Mouse (Mus musculus): ENCODE results near the gene Itga2b. TPM values are rescaled to one million over a fixed set of nuclear protein-coding genes. Genes with fewer than 3 reads are reported as not detected.
A peak's percentile ranks its signal among the peaks of the same experiment; 100 is the strongest.

The Itga2b gene
- polyA plus RNA-seq, 1 experiment from 2014 or later = 13.1 TPM

GRCm38 (mm10) chr11:102465713-102466436 is 4.0 kb downstream of the Itga2b start:
- Histone ChIP-seq H3K27ac (ENCODE audit: low read depth, low read length) (0 out of 2 replicates have a peak overlapping the region, but pooled peaks have one; percentile 25), H3K4me3 (ENCODE audit: low read length) (no peak overlapping the region), H3K36me3 (ENCODE audit: control insufficient read depth, insufficient read depth, low read length) (no peaks in the 10 kb centered on the region), H3K27me3 (replicated peaks; ENCODE audit: control insufficient read depth, insufficient read depth, low read length) (no peaks in the 10 kb centered on the region), H3K9ac (ENCODE audit: low read depth, low read length) (0 out of 2 replicates have a peak overlapping the region, but pooled peaks have one; percentile 0), H3K9me3 (ENCODE audit: control insufficient read depth, low read length) (no peaks in the 10 kb centered on the region), H3K4me2 (ENCODE audit: low read length) (peak overlapping the region; percentile 13; the same call in 1 of the 2 replicates), H3K4me1 (ENCODE audit: control insufficient read depth, insufficient read depth, low read depth, low read length) (peaks cover 14% of the 10 kb centered on the region)
- peak; percentile 29; the same call in 1 of the 2 replicates for ATAC-seq
- 8% methylated on average over 26 of the region's 26 CpGs for WGBS

GRCm38 (mm10) chr11:102464901-102465300 is 5.0 kb downstream of the Itga2b start:
- H3K4me3 ChIP-seq (ENCODE audit: low read length) = no peak overlapping the region
- no peak overlapping the region for H3K4me2 ChIP-seq (ENCODE audit: low read length)
- no peak for ATAC-seq
- H3K27me3 ChIP-seq (replicated peaks; ENCODE audit: control insufficient read depth, insufficient read depth, low read length) = no peaks in the 10 kb centered on the region
- H3K9ac ChIP-seq (ENCODE audit: low read depth, low read length) = no peak overlapping the region
- H3K4me1 ChIP-seq (ENCODE audit: control insufficient read depth, insufficient read depth, low read depth, low read length) = peaks cover 14% of the 10 kb centered on the region
- H3K27ac ChIP-seq (ENCODE audit: low read depth, low read length) = no peak overlapping the region
- H3K36me3 ChIP-seq (ENCODE audit: control insufficient read depth, insufficient read depth, low read length) = no peaks in the 10 kb centered on the region
- WGBS = 93% methylated on average over 6 of the region's 6 CpGs
- H3K9me3 ChIP-seq (ENCODE audit: control insufficient read depth, low read length) = no peaks in the 10 kb centered on the region

DNA sequence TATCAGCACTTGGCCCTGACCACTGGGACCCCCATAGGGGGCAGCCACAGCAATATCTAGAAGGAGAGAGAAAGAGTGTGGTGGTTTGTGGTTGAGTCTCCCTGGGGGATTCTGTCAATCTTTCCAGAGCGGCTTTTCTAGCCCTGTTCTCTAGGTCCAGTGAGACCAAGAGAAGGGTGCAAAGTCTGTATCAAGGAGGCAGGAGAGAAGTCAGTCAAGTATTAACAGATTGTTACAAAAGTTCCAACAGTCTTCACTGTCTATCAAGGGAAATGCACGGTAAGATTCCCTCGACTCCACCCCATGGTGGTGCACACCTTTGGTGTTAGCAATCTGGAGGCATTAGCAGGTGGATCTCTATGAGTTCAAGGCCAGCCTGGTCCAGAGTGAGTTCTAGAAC is 8.2 kb downstream of the Itga2b start:
- Histone ChIP-seq H3K9ac (ENCODE audit: low read depth, low read length) (no peak overlapping the region), H3K4me2 (ENCODE audit: low read length) (no peak overlapping the region), H3K4me1 (ENCODE audit: control insufficient read depth, insufficient read depth, low read depth, low read length) (peaks cover 8% of the 10 kb centered on the region), H3K27ac (ENCODE audit: low read depth, low read length) (no peak overlapping the region), H3K9me3 (ENCODE audit: control insufficient read depth, low read length) (no peaks in the 10 kb centered on the region), H3K4me3 (ENCODE audit: low read length) (no peak overlapping the region), H3K36me3 (ENCODE audit: control insufficient read depth, insufficient read depth, low read length) (no peaks in the 10 kb centered on the region), H3K27me3 (replicated peaks; ENCODE audit: control insufficient read depth, insufficient read depth, low read length) (no peaks in the 10 kb centered on the region; the same call in none of the 2 replicates)
- WGBS = 86% methylated on average over 3 of the region's 3 CpGs
- ATAC-seq = no peak

DNA sequence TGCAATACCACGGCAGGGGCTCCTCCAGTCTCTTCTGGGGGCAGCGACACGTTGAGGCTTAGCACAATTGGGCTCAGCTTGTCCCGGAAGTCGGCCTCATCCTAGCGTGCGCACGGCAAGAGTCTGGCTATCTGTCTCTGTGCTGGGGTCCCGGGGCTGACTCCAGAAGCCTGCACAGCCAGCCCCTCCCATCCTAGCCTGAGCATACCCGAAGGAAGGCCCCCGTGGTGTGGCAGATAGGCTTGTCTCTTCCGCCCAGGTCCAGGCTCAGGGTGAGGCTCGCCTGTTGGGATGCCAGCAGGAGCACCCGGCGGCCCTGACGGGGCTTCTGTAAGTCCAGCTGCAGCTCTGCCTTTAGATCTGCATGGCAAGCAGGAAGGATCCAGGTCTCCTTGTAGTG is 9.4 kb downstream of the Itga2b start:
- Histone ChIP-seq H3K27me3 (replicated peaks; ENCODE audit: control insufficient read depth, insufficient read depth, low read length) (no peaks in the 10 kb centered on the region; the same call in none of the 2 replicates), H3K36me3 (ENCODE audit: control insufficient read depth, insufficient read depth, low read length) (no peaks in the 10 kb centered on the region), H3K9ac (ENCODE audit: low read depth, low read length) (no peak overlapping the region), H3K4me1 (ENCODE audit: control insufficient read depth, insufficient read depth, low read depth, low read length) (peaks cover 2% of the 10 kb centered on the region; the same call in 1 of the 2 replicates), H3K4me2 (ENCODE audit: low read length) (no peak overlapping the region), H3K27ac (ENCODE audit: low read depth, low read length) (no peak overlapping the region), H3K4me3 (ENCODE audit: low read length) (no peak overlapping the region), H3K9me3 (ENCODE audit: control insufficient read depth, low read length) (no peaks in the 10 kb centered on the region)
- 61% methylated on average over 16 of the region's 16 CpGs for WGBS
- ATAC-seq = no peak

- H3K27ac ChIP-seq (ENCODE audit: low read depth, low read length) = peak overlapping the region; percentile 37
- peak overlapping the region; percentile 68 for H3K4me2 ChIP-seq (ENCODE audit: low read length)
- WGBS = 0% methylated on average over 39 of the region's 40 CpGs
- H3K9me3 ChIP-seq (ENCODE audit: control insufficient read depth, low read length) = no peaks in the 10 kb centered on the region
- H3K4me1 ChIP-seq (ENCODE audit: control insufficient read depth, insufficient read depth, low read depth, low read length) = peaks cover 6% of the 10 kb centered on the region
- H3K9ac ChIP-seq (ENCODE audit: low read depth, low read length) = peak overlapping the region; percentile 67
- ATAC-seq = peak; percentile 90
- peak overlapping the region; percentile 48 for H3K4me3 ChIP-seq (ENCODE audit: low read length)
- H3K36me3 ChIP-seq (ENCODE audit: control insufficient read depth, insufficient read depth, low read length) = no peaks in the 10 kb centered on the region
- H3K27me3 ChIP-seq (replicated peaks; ENCODE audit: control insufficient read depth, insufficient read depth, low read length) = no peaks in the 10 kb centered on the region; the same call in none of the 2 replicates
Observed at GRCm38 (mm10) chr11:102455740-102456396, 14.1 kb downstream of the Itga2b start.

DNA sequence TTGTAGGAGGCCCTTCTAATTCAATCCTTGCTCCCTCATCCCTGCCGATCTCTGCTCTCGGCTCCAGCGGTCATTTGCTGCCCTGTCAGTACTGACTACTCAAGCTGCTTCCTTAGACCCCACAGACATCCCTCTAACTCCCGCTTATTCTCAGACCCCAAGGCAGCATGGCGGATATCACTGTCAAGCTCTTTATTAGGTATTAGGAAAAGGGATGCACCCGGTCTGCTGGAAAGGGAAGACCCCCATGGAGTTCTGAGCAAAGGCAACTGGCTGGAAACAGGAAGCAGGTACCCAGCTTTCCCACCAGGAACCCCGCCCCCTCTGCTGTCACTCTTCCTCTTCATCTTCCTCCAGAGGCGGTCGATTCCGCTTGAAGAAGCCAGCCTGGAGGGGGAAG is 16.8 kb downstream of the Itga2b start:
- Histone ChIP-seq H3K4me2 (ENCODE audit: low read length) (no peak overlapping the region), H3K4me1 (ENCODE audit: control insufficient read depth, insufficient read depth, low read depth, low read length) (peaks cover 11% of the 10 kb centered on the region), H3K27me3 (replicated peaks; ENCODE audit: control insufficient read depth, insufficient read depth, low read length) (no peaks in the 10 kb centered on the region; the same call in none of the 2 replicates), H3K9ac (ENCODE audit: low read depth, low read length) (no peak overlapping the region), H3K27ac (ENCODE audit: low read depth, low read length) (no peak overlapping the region), H3K9me3 (ENCODE audit: control insufficient read depth, low read length) (no peaks in the 10 kb centered on the region), H3K4me3 (ENCODE audit: low read length) (no peak overlapping the region), H3K36me3 (ENCODE audit: control insufficient read depth, insufficient read depth, low read length) (no peaks in the 10 kb centered on the region)
- no peak for ATAC-seq
- WGBS = 24% methylated on average over 10 of the region's 10 CpGs

GRCm38 (mm10) chr11:102449043-102450008 is 20.6 kb downstream of the Itga2b start:
- H3K4me1 ChIP-seq (ENCODE audit: control insufficient read depth, insufficient read depth, low read depth, low read length) = peaks cover 28% of the 10 kb centered on the region
- H3K27me3 ChIP-seq (replicated peaks; ENCODE audit: control insufficient read depth, insufficient read depth, low read length) = no peaks in the 10 kb centered on the region
- H3K9me3 ChIP-seq (ENCODE audit: control insufficient read depth, low read length) = no peaks in the 10 kb centered on the region
- no peak overlapping the region for H3K4me3 ChIP-seq (ENCODE audit: low read length)
- no peak overlapping the region for H3K27ac ChIP-seq (ENCODE audit: low read depth, low read length)
- H3K9ac ChIP-seq (ENCODE audit: low read depth, low read length) = no peak overlapping the region
- WGBS = 48% methylated on average over 17 of the region's 17 CpGs
- H3K4me2 ChIP-seq (ENCODE audit: low read length) = no peak overlapping the region
- H3K36me3 ChIP-seq (ENCODE audit: control insufficient read depth, insufficient read depth, low read length) = no peaks in the 10 kb centered on the region
- ATAC-seq = no peak

- WGBS = 15% methylated on average over 8 of the region's 8 CpGs
- H3K27ac ChIP-seq (ENCODE audit: low read depth, low read length) = no peak overlapping the region; the same call in 1 of the 2 replicates
- H3K36me3 ChIP-seq (ENCODE audit: control insufficient read depth, insufficient read depth, low read length) = 0 out of 2 replicates have a peak, but pooled peaks cover 3% of the 10 kb centered on the region
- no peaks in the 10 kb centered on the region for H3K9me3 ChIP-seq (ENCODE audit: control insufficient read depth, low read length)
- no peak overlapping the region for H3K9ac ChIP-seq (ENCODE audit: low read depth, low read length)
- peaks cover 31% of the 10 kb centered on the region for H3K4me1 ChIP-seq (ENCODE audit: control insufficient read depth, insufficient read depth, low read depth, low read length)
- H3K4me2 ChIP-seq (ENCODE audit: low read length) = peak overlapping the region; percentile 69; the same call in 1 of the 2 replicates
- no peak for ATAC-seq
- H3K4me3 ChIP-seq (ENCODE audit: low read length) = no peak overlapping the region
- no peaks in the 10 kb centered on the region for H3K27me3 ChIP-seq (replicated peaks; ENCODE audit: control insufficient read depth, insufficient read depth, low read length)
Observed at GRCm38 (mm10) chr11:102448327-102448726, 21.6 kb downstream of the Itga2b start.

Data from hindbrain, embryonic 16.5 days (tissue).